Comparison of ENCODE assay signal across 7 mouse cellular contexts in genomic region chr9:65890143-65890628, GRCm38 (mm10). TPM values are rescaled to one million over a fixed set of nuclear protein-coding genes. Genes with fewer than 3 reads are reported as not detected.
DNase-seq lines count a peak whose midpoint lies in the region; ATAC-seq and TF ChIP-seq lines count a peak whose summit lies in the region.

Gene Pclaf (plus strand): TSS chr9:65890237.

- no peaks in the 10 kb centered on the region for H3K27me3 ChIP-seq in hindbrain, postnatal 0 days (ENCODE audit: insufficient read depth, low read length)
- no peaks in the 10 kb centered on the region for H3K27me3 ChIP-seq in midbrain, embryonic 11.5 days (ENCODE audit: control insufficient read depth, insufficient read depth, low read length)

- peak; percentile 90 for ATAC-seq in hindbrain, postnatal 0 days
- peak; percentile 96 for ATAC-seq in midbrain, embryonic 11.5 days (ENCODE audit: low FRiP score)

- TF ChIP-seq CTCF in gastrocnemius, adult 2 months (IDR thresholded peaks at IDR 0.05): no peak
- TF ChIP-seq CTCF in hindbrain, postnatal 0 days (IDR thresholded peaks at IDR 0.05; ENCODE audit: low read depth): peak; percentile 7; the same call in 1 of the 2 replicates

- peak within 1 kb of the TSS; percentile 77 for H3K4me2 ChIP-seq in hindbrain, postnatal 0 days (ENCODE audit: low read depth, low read length)
- H3K4me2 ChIP-seq in midbrain, embryonic 11.5 days: peak within 1 kb of the TSS; percentile 64

- H3K36me3 ChIP-seq in hindbrain, postnatal 0 days (ENCODE audit: insufficient read depth, low read length): no peaks in the 10 kb centered on the region
- H3K36me3 ChIP-seq in midbrain, embryonic 11.5 days (ENCODE audit: control insufficient read depth, insufficient read depth, low read length): 0 out of 2 replicates have a peak, but pooled peaks cover 4% of the 10 kb centered on the region

- H3K27ac ChIP-seq in gastrocnemius, adult 2 months: no peak within 1 kb of the TSS
- H3K27ac ChIP-seq in hindbrain, postnatal 0 days: no peak within 1 kb of the TSS
- no peak within 1 kb of the TSS; the same call in 1 of the 2 replicates for H3K27ac ChIP-seq in midbrain, embryonic 11.5 days (ENCODE audit: low read depth, low read length)

- peak within 1 kb of the TSS; percentile 63 for H3K4me3 ChIP-seq in gastrocnemius, adult 2 months
- peak within 1 kb of the TSS; percentile 37 for H3K4me3 ChIP-seq in hindbrain, postnatal 0 days (ENCODE audit: low read length)
- H3K4me3 ChIP-seq in midbrain, embryonic 11.5 days (ENCODE audit: low read depth, low read length): peak within 1 kb of the TSS; percentile 68

- under 1% methylated on average over 21 of the region's 21 CpGs for WGBS in hindbrain, postnatal 0 days
- under 1% methylated on average over 21 of the region's 21 CpGs for WGBS in midbrain, embryonic 11.5 days

- intact Hi-C loops in gastrocnemius, adult 2 months (cut with DNase I): no loop called here
- intact Hi-C loops in left cerebral cortex, postnatal 4 days (cut with DNase I): no loop called here

- peak; percentile 79 for DNase-seq in Muller cell, postnatal 12 days (ENCODE audit: inconsistent ontology term)
- DNase-seq in cerebellum, postnatal 4 days (ENCODE audit: low spot score in 2 of 2): peak; percentile 30 to 58
- peak; percentile 74 for DNase-seq in gastrocnemius, adult 2 months
- peak; percentile 89 for DNase-seq in hindbrain, postnatal 0 days (ENCODE audit: low spot score)
- peak; percentile 72 for DNase-seq in left cerebral cortex, postnatal 4 days
- DNase-seq in midbrain, embryonic 11.5 days (ENCODE audit: low spot score, missing footprints): peak; percentile 97
- peak; percentile 60 for DNase-seq in skeletal muscle tissue, adult 2 months (ENCODE audit: low read depth, low spot score)

- H3K9me3 ChIP-seq in hindbrain, postnatal 0 days (ENCODE audit: low read length): no peaks in the 10 kb centered on the region
- no peaks in the 10 kb centered on the region for H3K9me3 ChIP-seq in midbrain, embryonic 11.5 days (ENCODE audit: control insufficient read depth, low read length)

- peak within 1 kb of the TSS; percentile 45; the same call in 1 of the 2 replicates for H3K9ac ChIP-seq in hindbrain, postnatal 0 days (replicated peaks; ENCODE audit: low read length)
- H3K9ac ChIP-seq in midbrain, embryonic 11.5 days (ENCODE audit: low read length): peak within 1 kb of the TSS; percentile 83

- H3K4me1 ChIP-seq in hindbrain, postnatal 0 days (ENCODE audit: insufficient read depth, low read length): peaks cover 4% of the 10 kb centered on the region
- peaks cover 6% of the 10 kb centered on the region; the same call in 1 of the 2 replicates for H3K4me1 ChIP-seq in midbrain, embryonic 11.5 days (ENCODE audit: control insufficient read depth, insufficient read depth, low read length)

RNA-seq across cellular contexts. Expression of gene Pclaf, which starts in this region (rescaled TPM):
- total RNA-seq in gastrocnemius, adult 2 months (2021): not detected
- 14.0 and 15.6 TPM in 2 replicates for total RNA-seq in hindbrain, postnatal 0 days (2014; rRNA removed)
- polyA plus RNA-seq in hindbrain, postnatal 0 days (2015; fragmentation: Nextera tagmentation; extraction: Ambion mirVana): 29.8 and 35.8 TPM in 2 replicates
- total RNA-seq in left cerebral cortex, postnatal 4 days (2021): 1 to 10 TPM; 7.0 to 8.5 TPM
- polyA plus RNA-seq in midbrain, embryonic 11.5 days (2014; fragmentation: Nextera tagmentation; extraction: Ambion mirVana): 198 and 215 TPM in 2 replicates

Comparison
In these comparisons a context has a peak if more than half of its experiments do, and no peak if none do; other contexts are left out.
1. RNA of gene Pclaf (total RNA-seq): 14.0 to 15.6 TPM in hindbrain, postnatal 0 days and 7.0 to 8.5 TPM in left cerebral cortex, postnatal 4 days; not detected in gastrocnemius, adult 2 months; every median in the first group is over 4 times any median in the second.
2. Peak in DNase-seq and H3K4me3 ChIP-seq in gastrocnemius, adult 2 months; RNA of the gene not detected or under 1 TPM.
3. DNase-seq: peak in every context shown above with its lines; median percentile 97 in midbrain, embryonic 11.5 days; 89 in hindbrain, postnatal 0 days; 79 in Muller cell, postnatal 12 days; 74 in gastrocnemius, adult 2 months; 72 in left cerebral cortex, postnatal 4 days; 60 in skeletal muscle tissue, adult 2 months; 44 in cerebellum, postnatal 4 days.
4. Peak in every context shown above with its lines, with median percentiles within 50 percentile points of each other: H3K4me3 ChIP-seq.